Mouse (Mus musculus) C2C12 (cell line): ENCODE measurements around the gene Acbd6. TPM values are rescaled to one million over a fixed set of nuclear protein-coding genes. Genes with fewer than 3 reads are reported as not detected.

Experiments used
- H3K27me3 ChIP-seq: one replicate; pipeline ENCODE4 v1.6.1; 2011; ENCODE audit not compliant: control insufficient read depth, insufficient read depth, insufficient read length
- H3K36me3 ChIP-seq: one replicate; pipeline ENCODE4 v1.6.1; 2011; ENCODE audit not compliant: control insufficient read depth, insufficient read depth
- H3K4me3 ChIP-seq: one replicate; pipeline ENCODE4 v1.5.1; 2011; ENCODE audit warnings: mild to moderate bottlenecking, control low read depth; ENCODE audit not compliant: poor library complexity, insufficient read depth, severe bottlenecking
- H3K79me2 ChIP-seq: one replicate; pipeline ENCODE4 v1.6.1; 2011; ENCODE audit not compliant: control insufficient read depth, insufficient read depth
- H3K79me3 ChIP-seq: one replicate; pipeline ENCODE4 v1.6.1; 2011; ENCODE audit warnings: low read depth, control low read depth
- H3ac ChIP-seq: one replicate; pipeline ENCODE3; 2011; ENCODE audit warnings: low read depth; ENCODE audit not compliant: control insufficient read depth, insufficient read length
- CEBPB ChIP-seq: IDR thresholded peaks from one replicate; pipeline ENCODE4 v1.6.1; 2011; ENCODE audit warnings: low read depth, mild to moderate bottlenecking, control low read depth, moderate library complexity
- CTCF ChIP-seq: IDR thresholded peaks from one replicate; pipeline ENCODE4 v1.5.1; 2011; ENCODE audit not compliant: control insufficient read depth, insufficient read depth, insufficient read length
- FOSL1 ChIP-seq: IDR thresholded peaks from one replicate; pipeline ENCODE4 v1.8.0; 2011; ENCODE audit warnings: mild to moderate bottlenecking, low read length; ENCODE audit not compliant: poor library complexity, insufficient read depth, severe bottlenecking
- MAX ChIP-seq: IDR thresholded peaks from one replicate; pipeline ENCODE4 v1.6.1; 2011; ENCODE audit warnings: mild to moderate bottlenecking, control low read depth
- MYOD1 ChIP-seq: IDR thresholded peaks from one replicate; pipeline ENCODE4 v1.6.1; 2011; ENCODE audit warnings: low read depth; ENCODE audit not compliant: control insufficient read depth, insufficient read length
- MYOG ChIP-seq: IDR thresholded peaks from one replicate; pipeline ENCODE4 v1.6.1; 2011; ENCODE audit not compliant: control insufficient read depth, insufficient read length; ENCODE audit errors: extremely low read depth
- USF1 ChIP-seq: IDR thresholded peaks from one replicate; pipeline ENCODE4 v1.6.1; 2011; ENCODE audit warnings: low read depth, mild to moderate bottlenecking, control low read depth, moderate library complexity
- polyA plus RNA-seq: library from polyadenylated mRNA; unstranded; fragments of >200 nt; fragmentation: generic; extraction: Trizol; gene quantifications from one replicate; pipeline ENCODE4 v1.2.1, GENCODE M21; 2012; ENCODE audit warnings: missing spikeins

Acbd6 gene
- polyA plus RNA-seq, 1 experiment, result 70.3 TPM

DNA sequence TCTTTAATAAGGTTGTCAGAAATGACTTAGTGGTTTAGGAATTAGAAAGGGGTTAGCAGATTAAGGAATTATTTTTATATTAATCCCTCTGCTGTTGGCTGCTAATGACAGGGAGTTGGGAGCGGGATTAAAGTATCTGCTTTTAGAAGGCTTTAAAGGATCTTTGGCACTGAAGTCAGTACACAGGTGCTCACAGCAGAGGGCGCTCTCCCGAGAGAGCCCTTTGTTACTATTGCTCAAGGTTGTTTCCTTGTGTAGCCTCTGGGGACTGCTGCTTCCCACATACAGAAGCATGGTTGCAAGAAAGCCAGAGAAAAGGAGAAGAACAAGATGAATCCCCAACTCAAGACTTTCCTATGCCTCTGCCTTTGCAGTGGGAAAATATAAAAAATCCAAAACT lies 6.8 kb downstream of the Acbd6 start:
- Histone ChIP-seq H3K79me3 (peaks cover 24% of the 10 kb centered on the region), H3K4me3 (no peak overlapping the region), H3K36me3 (peaks cover 33% of the 10 kb centered on the region), H3ac (no peak overlapping the region), H3K79me2 (peaks cover 45% of the 10 kb centered on the region), H3K27me3 (no peaks in the 10 kb centered on the region)
- TF ChIP-seq CTCF (peak; percentile 32), CEBPB (peak; percentile 23), MAX (no peak), FOSL1 (no peak)

- Histone ChIP-seq H3K79me3 (peaks cover 8% of the 10 kb centered on the region), H3K36me3 (peaks cover 36% of the 10 kb centered on the region), H3K4me3 (no peak overlapping the region), H3ac (no peak overlapping the region), H3K27me3 (no peaks in the 10 kb centered on the region), H3K79me2 (peaks cover 12% of the 10 kb centered on the region)
- TF ChIP-seq USF1 (no peak), CTCF (no peak), CEBPB (no peak), MYOD1 (no peak), FOSL1 (no peak), MYOG (no peak)
Measured at GRCm38 (mm10) chr1:155568133-155568532, 10.2 kb downstream of the Acbd6 start.

DNA sequence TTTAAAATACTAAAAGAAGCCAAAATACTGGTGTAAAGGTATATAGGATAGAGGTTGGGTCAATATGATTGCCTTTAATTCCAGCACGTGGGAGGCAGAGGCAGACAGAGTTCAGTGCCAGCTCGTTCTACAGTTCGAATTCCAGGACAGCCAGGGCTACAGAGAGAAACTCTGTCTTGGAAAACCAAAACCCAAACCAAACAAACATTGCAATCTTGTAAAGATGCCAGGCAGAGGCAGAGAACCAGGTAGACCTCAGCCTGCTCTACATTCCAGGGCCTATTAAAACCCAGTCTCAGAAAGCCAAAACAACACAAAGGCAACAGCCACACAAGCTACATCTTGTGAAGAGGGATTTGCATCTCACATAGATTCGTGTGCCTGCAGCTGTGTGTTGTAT lies 11.4 kb downstream of the Acbd6 start:
- TF ChIP-seq MYOD1, result no peak
- no peak for TF ChIP-seq CTCF
- TF ChIP-seq CEBPB, result no peak
- no peak for TF ChIP-seq MAX
- TF ChIP-seq FOSL1, result no peak
- TF ChIP-seq MYOG, result no peak
- TF ChIP-seq USF1, result no peak
- no peak overlapping the region for H3ac ChIP-seq
- peaks cover 36% of the 10 kb centered on the region for H3K36me3 ChIP-seq
- peaks cover under 1% of the 10 kb centered on the region for H3K79me2 ChIP-seq
- no peaks in the 10 kb centered on the region for H3K27me3 ChIP-seq
- H3K79me3 ChIP-seq, result peaks cover 3% of the 10 kb centered on the region
- no peak overlapping the region for H3K4me3 ChIP-seq

DNA sequence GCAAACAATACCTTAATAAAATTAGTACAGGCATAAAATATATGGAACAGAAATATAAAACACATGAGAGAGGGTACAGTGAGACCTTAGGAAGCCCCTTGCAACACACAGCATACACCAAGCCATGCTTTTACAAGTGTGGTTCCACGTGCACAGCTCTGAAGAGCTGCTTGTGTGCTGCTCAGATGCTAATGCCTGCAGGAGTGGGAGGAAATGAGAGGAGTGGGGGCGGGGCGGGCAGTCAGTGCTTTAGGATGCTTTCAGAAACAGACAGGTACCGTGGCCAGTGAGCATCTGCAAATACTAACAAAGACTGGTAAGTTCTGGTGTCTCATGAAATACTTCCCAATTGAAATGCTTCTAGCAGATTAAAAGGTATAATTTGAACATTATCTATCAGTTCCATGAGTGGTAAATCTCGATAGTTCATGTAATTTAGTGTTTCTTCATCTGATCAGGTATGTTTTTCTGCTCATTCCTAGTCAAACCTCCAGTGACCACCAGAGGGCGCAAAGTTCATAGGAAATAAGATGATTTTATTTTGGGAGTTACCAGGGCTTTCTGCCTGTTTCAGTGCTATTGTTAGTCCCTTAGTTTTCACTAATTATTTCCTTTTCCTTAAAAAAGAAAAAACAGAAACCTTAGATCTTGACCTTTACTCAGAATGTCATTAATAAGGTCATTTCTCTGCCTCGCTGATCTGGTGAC lies 17.2 kb downstream of the Acbd6 start:
- TF ChIP-seq MAX (no peak), MYOD1 (no peak), MYOG (no peak), USF1 (no peak), CTCF (no peak), CEBPB (no peak), FOSL1 (no peak)
- Histone ChIP-seq H3K36me3 (peaks cover 6% of the 10 kb centered on the region), H3K79me2 (no peaks in the 10 kb centered on the region), H3K27me3 (no peaks in the 10 kb centered on the region), H3K79me3 (no peaks in the 10 kb centered on the region), H3ac (no peak overlapping the region), H3K4me3 (no peak overlapping the region)

GRCm38 (mm10) chr1:155576432-155576831 lies 18.5 kb downstream of the Acbd6 start:
- Histone ChIP-seq H3K4me3 (no peak overlapping the region), H3K36me3 (no peaks in the 10 kb centered on the region), H3ac (no peak overlapping the region), H3K27me3 (no peaks in the 10 kb centered on the region), H3K79me3 (no peaks in the 10 kb centered on the region), H3K79me2 (no peaks in the 10 kb centered on the region)
- TF ChIP-seq MAX, result no peak
- peak; percentile 26 for TF ChIP-seq CEBPB
- TF ChIP-seq CTCF, result peak; percentile 37

- Histone ChIP-seq H3ac (no peak overlapping the region), H3K79me3 (no peaks in the 10 kb centered on the region), H3K79me2 (no peaks in the 10 kb centered on the region), H3K36me3 (no peaks in the 10 kb centered on the region), H3K27me3 (no peaks in the 10 kb centered on the region), H3K4me3 (no peak overlapping the region)
- TF ChIP-seq USF1 (no peak), MYOD1 (no peak), FOSL1 (no peak), MYOG (no peak), MAX (no peak), CTCF (no peak), CEBPB (no peak)
Measured at GRCm38 (mm10) chr1:155577316-155577715, 19.4 kb downstream of the Acbd6 start.
